Comparison of ENCODE assay signal across 8 mouse cellular contexts in the genomic region with DNA sequence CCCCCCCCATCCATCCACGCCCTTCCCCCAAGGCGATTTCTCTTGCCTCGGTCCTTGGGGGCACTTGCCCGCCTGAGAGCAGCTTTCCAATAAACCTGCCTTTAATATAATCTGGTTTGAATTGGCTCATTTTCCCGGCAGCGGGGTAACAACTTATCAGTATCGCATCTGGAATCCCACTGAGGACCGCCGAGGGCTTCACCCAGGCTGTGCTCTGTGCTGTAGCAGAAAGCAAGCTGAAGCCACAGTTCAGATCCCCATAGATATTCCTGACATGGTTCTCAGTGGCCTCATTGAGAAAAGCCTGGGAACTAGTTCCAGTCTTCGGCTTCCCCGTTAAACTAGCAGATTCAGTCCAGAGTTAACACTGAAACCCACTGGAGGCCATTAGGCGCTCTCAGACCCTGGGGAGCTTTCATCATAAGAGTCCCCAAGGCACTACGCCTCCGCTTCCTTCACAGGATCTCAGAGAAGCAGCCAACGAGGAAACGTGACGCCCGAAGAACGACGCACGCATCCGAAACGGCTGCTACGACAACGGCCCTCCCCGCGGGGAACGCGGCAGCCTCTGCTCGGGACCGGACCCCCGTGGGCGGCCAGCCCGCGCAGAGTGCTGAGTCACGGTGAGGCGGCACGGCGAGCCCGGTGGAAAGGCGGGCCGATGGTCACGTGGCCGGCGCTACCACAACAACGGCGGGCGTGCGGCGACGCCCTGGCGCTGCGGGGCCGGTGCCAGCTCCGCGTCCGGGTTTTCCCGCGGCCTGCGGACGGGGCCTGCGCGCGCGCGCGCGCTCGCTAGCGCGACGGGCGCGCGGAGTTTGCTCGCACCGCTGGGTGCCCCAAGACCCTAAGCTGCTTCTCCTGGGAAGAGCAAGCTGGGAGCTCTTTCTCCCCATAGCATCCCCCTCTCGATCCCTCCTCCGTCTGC. TPM values are rescaled to one million over a fixed set of nuclear protein-coding genes. Genes with fewer than 3 reads are reported as not detected.
A peak's percentile ranks its signal among the peaks of the same experiment; 100 is the strongest.
DNase-seq lines count a peak whose midpoint lies in the region; ATAC-seq and TF ChIP-seq lines count a peak whose summit lies in the region.

No protein-coding gene starts in this region.

- no peak for TF ChIP-seq CTCF in left cerebral cortex, adult 2 months (IDR thresholded peaks at IDR 0.05)

- H3K9me3 ChIP-seq in hindbrain, embryonic 16.5 days (ENCODE audit: control insufficient read depth, low read length): no peaks in the 10 kb centered on the region

- peak; percentile 92 for ATAC-seq in hindbrain, embryonic 16.5 days

- H3K36me3 ChIP-seq in hindbrain, embryonic 16.5 days (ENCODE audit: control insufficient read depth, insufficient read depth, low read length): no peaks in the 10 kb centered on the region
- no peaks in the 10 kb centered on the region for H3K36me3 ChIP-seq in macrophage (ENCODE audit: inconsistent target)

- H3K4me2 ChIP-seq in hindbrain, embryonic 16.5 days (ENCODE audit: low read length): peak overlapping the region; percentile 86

- peak overlapping the region; percentile 80 for H3K4me3 ChIP-seq in hindbrain, embryonic 16.5 days (ENCODE audit: low read length)
- H3K4me3 ChIP-seq in left cerebral cortex, adult 2 months: peak overlapping the region; percentile 57
- peak overlapping the region; percentile 60 for H3K4me3 ChIP-seq in macrophage (ENCODE audit: inconsistent target)

- intact Hi-C loops in left cerebral cortex, adult 2 months (cut with DNase I): loop anchor here (2.0 to 10.0 kb wide), 5 partner anchors 96 to 296 kb away; a partner anchor contains a TSS

- no peaks in the 10 kb centered on the region for H3K27me3 ChIP-seq in hindbrain, embryonic 16.5 days (replicated peaks; ENCODE audit: control insufficient read depth, insufficient read depth, low read length)

- under 1% methylated on average over 65 of the region's 79 CpGs for WGBS in hindbrain, embryonic 16.5 days
- WGBS in macrophage (ENCODE audit: missing documents): 1% methylated on average over 57 of the region's 79 CpGs

- H3K79me2 ChIP-seq in macrophage (ENCODE audit: inconsistent target): no peaks in the 10 kb centered on the region

- peaks cover 8% of the 10 kb centered on the region for H3K4me1 ChIP-seq in hindbrain, embryonic 16.5 days (ENCODE audit: control insufficient read depth, insufficient read depth, low read depth, low read length)

- DNase-seq in ZHBTc4 (ENCODE audit: low read depth, low spot score): peak; percentile 91
- DNase-seq in cerebellum, postnatal 4 days (ENCODE audit: low spot score in 2 of 2): peak; percentile 80 to 91
- peak; percentile 95 for DNase-seq in gastrocnemius, adult 18-20 months (ENCODE audit: low spot score)
- DNase-seq in left cerebral cortex, adult 2 months (ENCODE audit: extremely low spot score in 1 of 2, low spot score in 2 of 2): peak; percentile 98
- peak; percentile 74 for DNase-seq in retina, postnatal 7 days (ENCODE audit: low read depth, low spot score)
- DNase-seq in urinary bladder, adult 18-20 months (ENCODE audit: low spot score in 2 of 2): peak; percentile 93 to 94

- peak overlapping the region; percentile 74 for H3K9ac ChIP-seq in hindbrain, embryonic 16.5 days (ENCODE audit: low read depth, low read length)

- H3K27ac ChIP-seq in hindbrain, embryonic 16.5 days (ENCODE audit: low read depth, low read length): peak overlapping the region; percentile 90
- peak overlapping the region; percentile 84 for H3K27ac ChIP-seq in left cerebral cortex, adult 2 months
- peak overlapping the region; percentile 86 for H3K27ac ChIP-seq in macrophage

RNA-seq across cellular contexts. Expression of a gene that starts 3.9 kb away (rescaled TPM):
- total RNA-seq in gastrocnemius, adult 18-20 months (2021): 10 to 100 TPM in 1 of 2 experiments, 1 to 10 TPM in 1; 9.1 to 10.6 TPM
- 14.1 and 15.4 TPM in 2 replicates for polyA plus RNA-seq in hindbrain, embryonic 16.5 days (2015; fragmentation: Nextera tagmentation; extraction: Ambion mirVana)
- 10 to 100 TPM; 44.0 to 45.6 TPM for total RNA-seq in left cerebral cortex, adult 2 months (2021)
- total RNA-seq in macrophage (2018; cell fraction: chromatin; rRNA removed): 10 to 100 TPM in 18 of 26 experiments, 1 to 10 TPM in 8; 4.4 to 22.1 (median 12.3) TPM
- 10 to 100 TPM in 18 of 26 experiments, 1 to 10 TPM in 8; 6.2 to 17.0 (median 11.3) TPM for total RNA-seq in macrophage (2018; cell fraction: cytosol; rRNA removed)
- 10 to 100 TPM in 12 of 26 experiments, 1 to 10 TPM in 14; 5.1 to 44.1 (median 9.7) TPM for total RNA-seq in macrophage (2018; cell fraction: nucleus; rRNA removed)
- 10.9 to 28.5 TPM (median 22.3 TPM) in 3 replicates for polyA plus RNA-seq in macrophage (2018)

Comparison
In these comparisons a context has a peak if more than half of its experiments do, and no peak if none do; other contexts are left out.
1. Peak in every context shown above with its lines: DNase-seq, ATAC-seq, H3K4me3 ChIP-seq and H3K27ac ChIP-seq.